14 mouse cellular contexts compared by ENCODE assay signal in the genomic region with DNA sequence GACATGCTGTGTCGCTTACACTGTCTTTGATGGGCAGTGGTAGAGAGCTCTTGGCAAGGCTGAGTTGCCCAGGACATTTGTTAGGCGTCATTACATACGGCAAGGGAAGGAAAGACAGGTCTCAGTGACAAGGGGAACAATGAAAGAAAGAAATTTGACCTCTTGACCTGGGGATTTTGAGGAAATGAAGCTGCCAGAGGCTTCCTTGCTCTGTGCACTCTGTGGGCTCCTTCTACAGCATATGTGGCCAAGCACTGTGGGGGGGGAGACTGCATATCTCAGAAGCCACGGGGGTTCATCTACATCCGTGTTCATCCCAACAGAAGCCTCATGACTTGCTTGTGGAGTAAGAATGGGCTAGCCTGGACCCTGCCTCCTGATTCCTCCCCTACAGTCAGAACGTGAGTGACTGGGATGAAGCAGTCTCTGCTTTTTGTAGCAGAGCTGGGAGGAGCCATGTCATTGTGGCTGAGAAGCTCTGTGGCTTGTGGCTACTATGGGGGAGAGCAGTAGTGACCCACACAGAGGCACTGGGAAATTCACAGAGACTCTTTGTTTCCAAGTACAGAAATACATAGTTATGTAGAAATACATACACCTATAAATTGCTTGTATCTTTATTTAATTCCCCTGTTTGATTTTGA. TPM values are rescaled to one million over a fixed set of nuclear protein-coding genes. Genes with fewer than 3 reads are reported as not detected.
"Had no signal": no experiment of that assay in that cellular context is flagged by ENCODE, and none has a peak within 500 bp of the region (broad histone marks: within the 10 kb centered on the region; RNA-seq: fewer than 3 reads in every experiment).

No protein-coding gene starts in this region.

- H3K4me3 ChIP-seq: limb, embryonic 10.5 days; liver, embryonic 12.5 days; lung, embryonic 15.5 days; midbrain, embryonic 12.5 days; stomach, embryonic 15.5 days had no signal

- DNase-seq: kidney, adult 11 months; kidney, adult 9 months; kidney, postnatal 36 days; liver, postnatal 0 days; lung, postnatal 14 days; right cerebral cortex, postnatal 14 days; thymus, adult 2 months; thymus, postnatal 25 days had no signal

- H3K4me2 ChIP-seq: liver, embryonic 12.5 days; lung, embryonic 15.5 days; midbrain, embryonic 12.5 days; stomach, embryonic 15.5 days had no signal

- H3K27ac ChIP-seq: kidney, postnatal 0 days; limb, embryonic 10.5 days; lung, embryonic 15.5 days; midbrain, embryonic 12.5 days; stomach, embryonic 15.5 days had no signal

- H3K4me1 ChIP-seq: lung, embryonic 15.5 days; midbrain, embryonic 12.5 days had no signal

- H3K9me3 ChIP-seq: limb, embryonic 10.5 days; liver, embryonic 12.5 days; lung, embryonic 15.5 days; stomach, embryonic 15.5 days had no signal

- H3K36me3 ChIP-seq: lung, embryonic 15.5 days; stomach, embryonic 15.5 days had no signal

- H3K27me3 ChIP-seq: lung, embryonic 15.5 days; midbrain, embryonic 12.5 days; stomach, embryonic 15.5 days had no signal

- ATAC-seq: liver, embryonic 12.5 days; liver, postnatal 0 days had no signal

- H3K9ac ChIP-seq: liver, embryonic 12.5 days; liver, postnatal 0 days; lung, embryonic 15.5 days; midbrain, embryonic 12.5 days; stomach, embryonic 15.5 days had no signal

RNA-seq across cellular contexts. Expression of a gene that starts 48.5 kb away (rescaled TPM):
- polyA plus RNA-seq: kidney, postnatal 0 days; limb, embryonic 10.5 days; midbrain, embryonic 12.5 days had no signal
